Mouse (Mus musculus) neural tube, embryonic 15.5 days (tissue): ENCODE data around the gene Gcnt4. TPM values are rescaled to one million over a fixed set of nuclear protein-coding genes. Genes with fewer than 3 reads are reported as not detected.

Source experiments
- polyA plus RNA-seq: library from polyadenylated mRNA; unstranded; fragments of >200 nt; fragmentation: Nextera tagmentation; extraction: Ambion mirVana; gene quantifications from 2 replicates; pipeline ENCODE4 v1.2.1, GENCODE M21; 2015

The Gcnt4 gene
- polyA plus RNA-seq, 1 experiment from 2014 or later, result 0.08 TPM

Other genes starting within 250 kb of the Gcnt4 start
- 0.04 and 0.12 TPM in 2 replicates for gene Ankrd31, start 176.4 kb upstream of the Gcnt4 start, polyA plus RNA-seq
- gene 1700029F12Rik, start 109.7 kb downstream of the Gcnt4 start, polyA plus RNA-seq, result not detected in 2 replicates
- 25.9 and 30.5 TPM in 2 replicates for gene Fam169a, start 142.6 kb downstream of the Gcnt4 start, polyA plus RNA-seq
- gene Gm6169, start 174.5 kb downstream of the Gcnt4 start, polyA plus RNA-seq, result 1.1 and 1.3 TPM in 2 replicates
- 34.2 and 34.3 TPM in 2 replicates for gene Gfm2, start 213.2 kb downstream of the Gcnt4 start, polyA plus RNA-seq
- 36.0 and 44.8 TPM in 2 replicates for gene Nsa2, start 213.2 kb downstream of the Gcnt4 start, polyA plus RNA-seq